Mouse (Mus musculus) MEL (cell line): ENCODE data around the gene Olfr410. TPM values are rescaled to one million over a fixed set of nuclear protein-coding genes. Genes with fewer than 3 reads are reported as not detected.

Experiments
- DNase-seq: peaks from one replicate; pipeline ENCODE4 v3.0.0; 2011; ENCODE audit warnings: low read depth, low spot score
- H3K27ac ChIP-seq: 2 replicates; pipeline ENCODE4 v1.5.1; 2012; ENCODE audit warnings: low read depth, mild to moderate bottlenecking, control low read depth, low read length, moderate library complexity; ENCODE audit not compliant: control insufficient read depth
- H3K27me3 ChIP-seq, 2 experiments: fragments of 150-350 bp in 1 of 2; sonication (generic) in 1 of 2; 2 replicates each; pipeline ENCODE4 v1.6.1; 2012; ENCODE audit warnings: low read length in 2 of 2, mild to moderate bottlenecking in 2 of 2, improper control_type of control experiment in 1 of 2, moderate library complexity in 1 of 2; ENCODE audit not compliant: insufficient read depth in 2 of 2, control insufficient read depth in 1 of 2
- H3K36me3 ChIP-seq, 2 experiments: 2 replicates each; pipeline ENCODE4 v1.6.1; 2012 to 2014; ENCODE audit warnings: low read length in 2 of 2, improper control_type of control experiment in 1 of 2, inconsistent platforms in 1 of 2, mild to moderate bottlenecking in 1 of 2; ENCODE audit not compliant: insufficient read depth in 2 of 2, control insufficient read depth in 1 of 2
- H3K4me1 ChIP-seq, 2 experiments: fragments of 150-350 bp in 1 of 2; sonication (generic) in 1 of 2; 2 replicates each; pipeline ENCODE4 v1.6.1; 2012; ENCODE audit warnings: low read length in 2 of 2, improper control_type of control experiment in 1 of 2, mild to moderate bottlenecking in 1 of 2; ENCODE audit not compliant: insufficient read depth in 2 of 2, control insufficient read depth in 1 of 2
- H3K4me3 ChIP-seq, 2 experiments: fragments of 150-350 bp in 1 of 2; sonication (generic) in 1 of 2; 2 replicates each; pipeline ENCODE4 v1.5.1; 2012; ENCODE audit warnings: low read depth in 2 of 2, low read length in 2 of 2, mild to moderate bottlenecking in 2 of 2, moderate library complexity in 2 of 2, control low read depth in 1 of 2, improper control_type of control experiment in 1 of 2; ENCODE audit not compliant: control insufficient read depth in 1 of 2, insufficient read depth in 1 of 2
- H3K79me2 ChIP-seq: 2 replicates; pipeline ENCODE4 v1.6.1; 2012; ENCODE audit warnings: mild to moderate bottlenecking, low read length, moderate library complexity; ENCODE audit not compliant: control insufficient read depth, poor library complexity, insufficient read depth
- H3K9ac ChIP-seq: 2 replicates; pipeline ENCODE4 v1.6.1; 2012; ENCODE audit warnings: low read depth, mild to moderate bottlenecking, control low read depth, low read length, moderate library complexity; ENCODE audit not compliant: control insufficient read depth, poor library complexity, severe bottlenecking
- H3K9me3 ChIP-seq: fragments of 150-350 bp; sonication (generic); replicated peaks from 2 replicates; pipeline ENCODE4 v1.6.1; 2012; ENCODE audit warnings: mild to moderate bottlenecking, low read length, improper control_type of control experiment, moderate library complexity; ENCODE audit not compliant: insufficient read depth
- CHD1 ChIP-seq: IDR thresholded peaks from 2 replicates; pipeline ENCODE4 v1.6.1; 2012; ENCODE audit warnings: low read depth, mild to moderate bottlenecking, inconsistent platforms, low read length, improper control_type of control experiment
- CHD2 ChIP-seq: IDR thresholded peaks from 2 replicates; pipeline ENCODE4 v1.6.1; 2011; ENCODE audit warnings: low read length, improper control_type of control experiment
- CTCF ChIP-seq, 3 experiments: IDR thresholded peaks in 2 of 3; conservative IDR thresholded peaks in 1 of 3; 2 replicates each; pipeline ENCODE4 v1.5.1; 2011 to 2012; ENCODE audit warnings: low read length in 3 of 3, low read depth in 2 of 3, mild to moderate bottlenecking in 2 of 3, improper control_type of control experiment in 1 of 3, inconsistent platforms in 1 of 3, mixed read lengths in 1 of 3, moderate library complexity in 1 of 3; ENCODE audit not compliant: control insufficient read depth in 1 of 3, insufficient read depth in 1 of 3, poor library complexity in 1 of 3, severe bottlenecking in 1 of 3
- E2F4 ChIP-seq: IDR thresholded peaks from 2 replicates; pipeline ENCODE4 v1.6.1; 2011; ENCODE audit warnings: low read depth, low read length, improper control_type of control experiment, borderline replicate concordance
- ELF1 ChIP-seq: IDR thresholded peaks from 2 replicates; pipeline ENCODE4 v1.6.1; 2014; ENCODE audit warnings: low read depth, mild to moderate bottlenecking, inconsistent platforms, low read length, improper control_type of control experiment, moderate library complexity
- ETS1 ChIP-seq: IDR thresholded peaks from 2 replicates; pipeline ENCODE4 v1.6.1; 2012; ENCODE audit warnings: low read depth, mild to moderate bottlenecking, inconsistent platforms, low read length, improper control_type of control experiment, moderate library complexity
- JUND ChIP-seq: IDR thresholded peaks from 2 replicates; pipeline ENCODE4 v1.6.1; 2011; ENCODE audit warnings: low read depth, mild to moderate bottlenecking, improper control_type of control experiment, low read length
- KAT2A ChIP-seq: conservative IDR thresholded peaks from 2 replicates; pipeline ENCODE4 v1.6.1; 2012; ENCODE audit warnings: low read depth, low read length, improper control_type of control experiment, inconsistent platforms
- MAX ChIP-seq: IDR thresholded peaks from 2 replicates; pipeline ENCODE4 v1.6.1; 2011; ENCODE audit warnings: low read length, improper control_type of control experiment
- MAZ ChIP-seq: IDR thresholded peaks from 2 replicates; pipeline ENCODE4 v1.6.1; 2012; ENCODE audit warnings: low read depth, mild to moderate bottlenecking, inconsistent platforms, low read length, improper control_type of control experiment
- MEF2A ChIP-seq: IDR thresholded peaks from 2 replicates; pipeline ENCODE4 v1.6.1; 2014; ENCODE audit warnings: low read depth, mild to moderate bottlenecking, inconsistent platforms, low read length, improper control_type of control experiment; ENCODE audit not compliant: poor library complexity, insufficient replicate concordance, severe bottlenecking; ENCODE audit errors: extremely low read depth
- MYB ChIP-seq: IDR thresholded peaks from 2 replicates; pipeline ENCODE4 v1.6.1; 2011; ENCODE audit warnings: mild to moderate bottlenecking, low read depth, low read length, improper control_type of control experiment
- MYC ChIP-seq: IDR thresholded peaks from 2 replicates; pipeline ENCODE4 v1.6.1; 2011; ENCODE audit warnings: low read depth, mild to moderate bottlenecking, low read length, improper control_type of control experiment, moderate library complexity
- NRF1 ChIP-seq: IDR thresholded peaks from 2 replicates; pipeline ENCODE4 v1.6.1; 2014; ENCODE audit warnings: low read depth, mild to moderate bottlenecking, inconsistent platforms, low read length, improper control_type of control experiment, moderate library complexity; ENCODE audit not compliant: poor library complexity, insufficient read depth, severe bottlenecking
- POLR2A ChIP-seq, 2 experiments: IDR thresholded peaks; 2 replicates each; pipeline ENCODE4 v1.6.1; 2011 to 2012; ENCODE audit warnings: low read length in 2 of 2, mild to moderate bottlenecking in 2 of 2, control low read depth in 1 of 2, improper control_type of control experiment in 1 of 2, low read depth in 1 of 2, moderate library complexity in 1 of 2; ENCODE audit not compliant: control insufficient read depth in 1 of 2, insufficient read depth in 1 of 2, poor library complexity in 1 of 2
- POLR2AphosphoS5 ChIP-seq: IDR thresholded peaks from 2 replicates; pipeline ENCODE4 v1.6.1; 2012; ENCODE audit warnings: low read depth, borderline replicate concordance, mild to moderate bottlenecking, inconsistent platforms, low read length, moderate library complexity, mixed read lengths
- SIN3A ChIP-seq: IDR thresholded peaks from 2 replicates; pipeline ENCODE4 v1.6.1; 2012; ENCODE audit warnings: low read length, improper control_type of control experiment, inconsistent platforms
- SMC3 ChIP-seq: IDR thresholded peaks from 2 replicates; pipeline ENCODE4 v1.6.1; 2011; ENCODE audit warnings: low read depth, low read length, improper control_type of control experiment
- TAL1 ChIP-seq: IDR thresholded peaks from 2 replicates; pipeline ENCODE4 v1.6.1; 2012; ENCODE audit warnings: mild to moderate bottlenecking, inconsistent platforms, low read length, moderate library complexity, mixed read lengths
- TBP ChIP-seq: IDR thresholded peaks from 2 replicates; pipeline ENCODE4 v1.8.0; 2011; ENCODE audit warnings: low read depth, low read length, improper control_type of control experiment
- UBTF ChIP-seq: IDR thresholded peaks from 2 replicates; pipeline ENCODE4 v1.6.1; 2012; ENCODE audit warnings: low read depth, mild to moderate bottlenecking, inconsistent platforms, low read length, improper control_type of control experiment, moderate library complexity, borderline replicate concordance; ENCODE audit not compliant: insufficient read depth
- USF1 ChIP-seq: IDR thresholded peaks from 2 replicates; pipeline ENCODE4 v1.6.1; 2014; ENCODE audit warnings: low read depth, mild to moderate bottlenecking, inconsistent platforms, low read length, improper control_type of control experiment, moderate library complexity
- USF2 ChIP-seq, 2 experiments: IDR thresholded peaks; 2 replicates each; pipeline ENCODE4 v1.6.1; 2011 to 2012; ENCODE audit warnings: improper control_type of control experiment in 2 of 2, low read length in 2 of 2, borderline replicate concordance in 1 of 2, inconsistent platforms in 1 of 2, low read depth in 1 of 2, mild to moderate bottlenecking in 1 of 2; ENCODE audit not compliant: insufficient read depth in 1 of 2
- ZC3H11A ChIP-seq: IDR thresholded peaks from 2 replicates; pipeline ENCODE4 v1.6.1; 2012; ENCODE audit warnings: low read depth, mild to moderate bottlenecking, inconsistent platforms, low read length, improper control_type of control experiment
- ZKSCAN1 ChIP-seq: IDR thresholded peaks from 2 replicates; pipeline ENCODE4 v1.6.1; 2012; ENCODE audit warnings: low read depth, mild to moderate bottlenecking, inconsistent platforms, low read length, improper control_type of control experiment, moderate library complexity
- ZMIZ1 ChIP-seq: IDR thresholded peaks from 2 replicates; pipeline ENCODE4 v1.6.1; 2012; ENCODE audit warnings: low read depth, mild to moderate bottlenecking, inconsistent platforms, low read length, improper control_type of control experiment, moderate library complexity
- ZNF384 ChIP-seq: IDR thresholded peaks from 2 replicates; pipeline ENCODE4 v1.6.1; 2012; ENCODE audit warnings: low read depth, mild to moderate bottlenecking, inconsistent platforms, low read length, improper control_type of control experiment
- polyA plus RNA-seq, 2 experiments: library from polyadenylated mRNA; stranded (reverse) in 1 of 2; unstranded in 1 of 2; fragments of >175 nt in 1 of 2; fragments of >200 nt in 1 of 2; gene quantifications; 2 replicates each; pipeline versions ENCODE4 v1.2.1 to v1.2.4; 2012; ENCODE audit warnings: low replicate concordance in 2 of 2, low read depth in 1 of 2; ENCODE audit not compliant: insufficient read length in 2 of 2, insufficient read depth in 1 of 2, missing spikeins in 1 of 2
- total RNA-seq: library from RNA; depleted of rRNA; stranded (reverse); fragments of 300-350 nt; gene quantifications from 2 replicates; pipeline ENCODE4 v1.2.3, GENCODE M21; 2012

Olfr410 gene
- total and polyA plus RNA-seq, 3 experiments, result not detected

DNA sequence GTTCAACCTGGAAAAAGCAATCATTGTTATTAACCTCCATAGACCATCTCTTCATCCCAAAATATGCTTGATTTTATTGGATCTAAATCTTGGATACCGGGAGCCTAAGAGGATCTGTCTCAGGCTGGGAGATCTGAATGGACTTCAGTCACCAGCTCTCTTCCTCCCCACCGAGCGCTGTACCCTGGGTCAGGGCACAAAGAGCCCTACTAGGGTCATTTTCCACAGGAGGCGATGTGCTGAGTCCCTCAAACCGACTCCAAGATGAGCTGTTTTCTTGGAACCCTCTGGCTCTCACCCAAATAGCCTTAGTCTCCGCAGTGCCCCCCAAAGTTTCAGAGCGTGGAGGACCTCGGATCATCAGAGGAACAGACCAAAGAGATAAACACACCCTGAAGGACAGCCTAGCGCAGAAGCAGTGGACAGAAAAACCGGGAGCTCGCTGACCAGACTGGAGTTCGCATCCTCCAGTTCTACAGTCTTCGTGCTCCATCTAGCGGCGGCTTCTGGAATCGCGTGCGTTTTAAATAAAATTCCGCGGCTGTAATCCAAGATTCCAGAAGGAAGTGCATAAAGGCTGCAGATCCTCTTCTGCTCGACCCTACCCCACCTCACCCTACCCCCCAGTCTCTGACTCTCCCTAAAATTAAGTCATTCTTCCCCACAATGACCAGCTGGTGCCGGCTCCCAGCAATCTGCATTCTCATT lies 33.7 kb upstream of the Olfr410 start (continued):
- 0 out of 2 replicates have a peak, but pooled peaks have one; percentile 32 for TF ChIP-seq MAZ
- TF ChIP-seq E2F4, result no peak
- TF ChIP-seq USF1, result no peak
- TF ChIP-seq ZMIZ1, result no peak
- no peak for TF ChIP-seq ETS1
- TF ChIP-seq MYC, result no peak
- TF ChIP-seq JUND, result peak; percentile 23; the same call in 1 of the 2 replicates
- no peak for TF ChIP-seq MAX
- TF ChIP-seq UBTF, result no peak
- TF ChIP-seq SMC3, result peak; percentile 94
- TF ChIP-seq ZC3H11A, result peak; percentile 96

DNA sequence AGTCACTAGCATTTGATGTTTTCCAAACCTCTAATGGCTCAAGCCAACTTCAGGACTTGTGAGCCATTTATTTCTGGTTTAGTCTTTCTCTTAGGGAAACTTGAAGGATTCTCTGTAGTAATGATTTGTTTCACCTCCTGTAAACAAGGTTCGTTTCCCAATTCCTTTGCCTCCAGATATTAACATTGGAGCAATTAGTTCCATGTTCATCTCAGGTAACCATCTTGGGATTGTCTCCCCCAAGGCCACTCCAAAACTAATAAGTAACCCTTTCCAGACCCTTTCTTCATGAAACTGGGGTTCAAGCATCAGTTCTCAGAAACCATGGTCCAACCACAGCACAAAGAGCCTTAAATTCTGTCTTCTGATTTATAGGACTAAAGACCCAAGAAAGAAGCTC lies 23.9 kb upstream of the Olfr410 start, which contains the start of gene Olfr412:
Gene Olfr412 (plus strand): TSS at position 301 of the 400 bp plus-strand sequence.
- H3K27me3 ChIP-seq, result peaks cover 0 to 3% of the 10 kb centered on the region in 2 experiments; a peak in 2 of 4 replicates

More for the DNA sequence above, 23.9 kb upstream of the Olfr410 start, which contains the start of gene Olfr412:
- no peaks in the 10 kb centered on the region for H3K79me2 ChIP-seq
- no peaks in the 10 kb centered on the region for H3K36me3 ChIP-seq
- H3K4me3 ChIP-seq, result no peak within 1 kb of the TSS
- no peak within 1 kb of the TSS for H3K9ac ChIP-seq
- TF ChIP-seq ZC3H11A (no peak), CHD2 (no peak), KAT2A (no peak), POLR2A (IDR thresholded peaks at IDR 0.05; ENCODE audit: control insufficient read depth in 1 of 2, insufficient read depth in 1 of 2, low read depth in 1 of 2, low read length in 2 of 2, poor library complexity in 1 of 2) (no peak), POLR2AphosphoS5 (no peak), SIN3A (no peak), USF2 (IDR thresholded peaks at IDR 0.05; ENCODE audit: borderline replicate concordance in 1 of 2, insufficient read depth in 1 of 2, low read depth in 1 of 2, low read length in 2 of 2) (no peak), CTCF (IDR thresholded peaks at IDR 0.05 in 2 of 3, conservative IDR thresholded peaks at IDR 0.05 in 1 of 3; ENCODE audit: control insufficient read depth in 1 of 3, insufficient read depth in 1 of 3, low read depth in 2 of 3, low read length in 3 of 3, poor library complexity in 1 of 3, severe bottlenecking in 1 of 3) (no peak), E2F4 (no peak), TBP (no peak), NRF1 (no peak), ZKSCAN1 (no peak), ELF1 (no peak), TAL1 (no peak), MAZ (no peak), MEF2A (no peak), MAX (no peak), MYB (no peak), CHD1 (no peak), ZNF384 (no peak)
- no peak for DNase-seq
- no peaks in the 10 kb centered on the region for H3K9me3 ChIP-seq
- H3K4me1 ChIP-seq, result no peaks in the 10 kb centered on the region
- no peak within 1 kb of the TSS for H3K27ac ChIP-seq
